Mouse (Mus musculus) forebrain, embryonic 11.5 days (tissue): ENCODE results near the gene Olfr1155. TPM values are rescaled to one million over a fixed set of nuclear protein-coding genes. Genes with fewer than 3 reads are reported as not detected.

Source experiments
- ATAC-seq: fragments of 200-750 bp; cut with Nextera tagmentation; replicated peaks from 2 replicates; pipeline ENCODE4 v1.8.0; 2017; ENCODE audit warnings: moderate TSS enrichment; ENCODE audit not compliant: low FRiP score
- DNase-seq: peaks from one replicate; pipeline ENCODE4 v3.0.0-alpha.2; 2017; ENCODE audit warnings: low spot score
- H3K27ac ChIP-seq: fragments of 300-500 bp; sonication (generic); 2 replicates; pipeline ENCODE4 v1.5.1; 2014; ENCODE audit warnings: low read depth, low read length
- H3K27me3 ChIP-seq: fragments of 300-500 bp; sonication (generic); 2 replicates; pipeline ENCODE4 v1.6.1; 2014; ENCODE audit warnings: mild to moderate bottlenecking, low read length, mixed read lengths; ENCODE audit not compliant: control insufficient read depth, insufficient read depth
- H3K36me3 ChIP-seq: fragments of 300-500 bp; sonication (generic); 2 replicates; pipeline ENCODE4 v1.6.1; 2014; ENCODE audit warnings: mild to moderate bottlenecking, low read length, moderate library complexity, mixed read lengths; ENCODE audit not compliant: control insufficient read depth, insufficient read depth
- H3K4me1 ChIP-seq: fragments of 300-500 bp; sonication (generic); replicated peaks from 2 replicates; pipeline ENCODE4 v1.6.1; 2014; ENCODE audit warnings: low read length, mixed read lengths; ENCODE audit not compliant: control insufficient read depth, insufficient read depth
- H3K4me2 ChIP-seq: fragments of 300-500 bp; sonication (generic); 2 replicates; pipeline ENCODE4 v1.6.1; 2014; ENCODE audit warnings: low read depth, mild to moderate bottlenecking, low read length, moderate library complexity, mixed read lengths; ENCODE audit not compliant: severe bottlenecking
- H3K4me3 ChIP-seq: fragments of 300-500 bp; sonication (generic); 2 replicates; pipeline ENCODE4 v1.5.1; 2014; ENCODE audit warnings: low read depth, low read length
- H3K9ac ChIP-seq: fragments of 300-500 bp; sonication (generic); 2 replicates; pipeline ENCODE4 v1.6.1; 2014; ENCODE audit warnings: low read length
- H3K9me3 ChIP-seq: fragments of 300-500 bp; sonication (generic); 2 replicates; pipeline ENCODE4 v1.6.1; 2016; ENCODE audit warnings: low read length, mixed read lengths; ENCODE audit not compliant: control insufficient read depth
- WGBS: fragments of 180-500 bp; shearing (Covaris S2); extraction: QIAGEN DNeasy Blood & Tissue Kit; methylation state at CpG from one replicate; pipeline ENCODE4 v1.1.7; 2014; 5-methylcytosine and 5-hydroxymethylcytosine counted together
- polyA plus RNA-seq: library from polyadenylated mRNA; unstranded; fragments of >200 nt; fragmentation: Nextera tagmentation; extraction: Ambion mirVana; gene quantifications from 2 replicates; pipeline ENCODE4 v1.2.1, GENCODE M21; 2014

Gene Olfr1155
- polyA plus RNA-seq, result not detected in 2 replicates

DNA sequence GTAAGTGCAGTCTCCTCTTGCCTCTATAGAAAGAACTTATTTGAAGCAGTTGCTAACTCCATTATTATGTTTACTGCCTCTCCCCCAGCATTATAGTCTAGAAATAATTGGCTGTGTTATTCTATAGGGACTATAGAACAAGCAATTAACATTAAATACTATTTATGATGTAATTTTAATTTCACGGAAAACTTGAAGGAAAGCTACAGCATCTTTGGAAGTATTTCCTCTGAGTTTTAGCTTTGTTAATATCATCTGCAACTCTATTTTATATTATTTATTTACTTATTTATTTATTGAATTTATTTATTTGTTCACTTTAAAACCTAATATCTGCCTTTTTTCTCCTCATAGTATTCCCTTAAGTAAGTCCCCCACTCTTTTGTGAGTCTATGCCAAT is at the start of gene Olfr1155:
Gene Olfr1155, minus strand, starts transcription at position 101 of the 400 bp plus-strand sequence.
- no peaks in the 10 kb centered on the region for H3K36me3 ChIP-seq
- WGBS, result 93% methylated on average over 1 of the region's 1 CpGs
- ATAC-seq, result no peak
- no peak within 1 kb of the TSS for H3K9ac ChIP-seq
- no peaks in the 10 kb centered on the region for H3K4me1 ChIP-seq
- no peak within 1 kb of the TSS for H3K4me3 ChIP-seq
- no peaks in the 10 kb centered on the region for H3K9me3 ChIP-seq
- no peaks in the 10 kb centered on the region for H3K27me3 ChIP-seq
- no peak within 1 kb of the TSS for H3K4me2 ChIP-seq
- no peak within 1 kb of the TSS for H3K27ac ChIP-seq
- DNase-seq, result no peak

DNA sequence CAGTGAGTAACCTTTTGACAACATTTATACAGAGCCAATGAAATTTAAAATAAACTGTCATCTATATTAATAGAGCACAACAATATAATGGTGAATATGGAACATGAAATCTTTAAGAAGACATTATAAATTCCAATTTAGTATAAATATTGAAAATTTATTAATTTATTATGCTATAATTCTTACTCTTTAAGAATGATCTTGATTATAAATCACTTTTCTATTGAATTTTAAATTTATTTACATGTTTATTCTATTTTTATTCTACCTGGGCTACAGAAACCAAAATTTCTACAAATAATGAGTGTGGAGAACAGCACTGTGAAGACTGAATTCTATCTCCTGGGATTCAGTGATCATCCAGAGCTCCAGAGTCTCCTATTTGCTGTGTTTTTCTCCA is 44.9 kb upstream of the Olfr1155 start, which contains the start of gene Olfr1158:
Gene Olfr1158, plus strand, starts transcription at position 301 of the 400 bp plus-strand sequence.
- Histone ChIP-seq H3K27ac (no peak within 1 kb of the TSS), H3K9ac (no peak within 1 kb of the TSS), H3K4me3 (no peak within 1 kb of the TSS), H3K4me1 (no peaks in the 10 kb centered on the region), H3K9me3 (no peaks in the 10 kb centered on the region), H3K4me2 (no peak within 1 kb of the TSS), H3K36me3 (no peaks in the 10 kb centered on the region), H3K27me3 (no peaks in the 10 kb centered on the region)
- ATAC-seq (no peak), DNase-seq (no peak)

DNA sequence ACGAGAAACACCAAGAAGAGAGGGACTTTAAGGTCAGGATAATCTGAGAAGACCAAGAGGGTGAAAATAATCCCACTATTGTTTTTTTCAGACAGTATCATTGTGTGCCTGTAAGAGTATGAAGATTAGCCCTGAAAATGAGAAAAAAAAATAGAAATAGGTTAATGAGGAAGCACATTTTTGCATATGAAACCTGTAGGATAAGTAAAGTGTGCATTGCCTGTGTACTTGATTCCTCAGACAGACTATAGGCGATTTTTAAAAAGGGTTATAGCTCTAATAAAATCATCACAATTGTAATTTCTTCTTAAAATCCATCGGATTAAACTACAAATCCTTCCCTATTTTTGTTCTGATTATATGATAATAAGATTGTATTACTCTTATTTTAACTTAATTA is 29.6 kb upstream of the Olfr1155 start, which contains the start of gene Olfr74:
Gene Olfr74, minus strand, starts transcription at position 101 of the 400 bp plus-strand sequence.
- ATAC-seq (no peak), DNase-seq (no peak)
- no peaks in the 10 kb centered on the region for H3K36me3 ChIP-seq
- H3K4me2 ChIP-seq, result no peak within 1 kb of the TSS
- no peaks in the 10 kb centered on the region for H3K9me3 ChIP-seq
- H3K27ac ChIP-seq, result no peak within 1 kb of the TSS
- H3K4me1 ChIP-seq, result no peaks in the 10 kb centered on the region
- H3K9ac ChIP-seq, result no peak within 1 kb of the TSS
- H3K4me3 ChIP-seq, result no peak within 1 kb of the TSS
- 74% methylated on average over 3 of the region's 3 CpGs for WGBS
- no peaks in the 10 kb centered on the region for H3K27me3 ChIP-seq

DNA sequence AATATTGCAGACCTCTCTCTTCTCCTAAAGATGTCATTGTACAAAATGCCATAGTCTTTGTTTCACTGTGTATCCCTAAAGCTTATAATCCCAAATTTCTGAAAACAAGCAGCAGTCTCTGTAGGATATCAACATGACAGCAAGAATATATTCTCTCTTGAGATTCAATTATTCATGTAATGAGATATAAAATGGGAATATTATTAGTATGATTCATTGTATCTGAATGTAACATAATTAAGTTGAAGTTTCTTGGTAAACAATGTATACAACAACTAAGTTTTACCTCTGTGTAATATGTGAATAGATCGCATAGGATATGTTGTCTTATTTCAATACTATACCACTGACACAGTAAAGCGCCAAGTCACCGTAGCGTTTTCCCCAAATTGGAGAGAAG is 23.3 kb upstream of the Olfr1155 start, which contains the start of gene Olfr1157:
Gene Olfr1157, minus strand, starts transcription at position 101 of the 400 bp plus-strand sequence.
- Histone ChIP-seq H3K4me2 (no peak within 1 kb of the TSS), H3K9ac (no peak within 1 kb of the TSS), H3K27me3 (no peaks in the 10 kb centered on the region), H3K4me1 (no peaks in the 10 kb centered on the region), H3K36me3 (no peaks in the 10 kb centered on the region), H3K9me3 (no peaks in the 10 kb centered on the region), H3K27ac (no peak within 1 kb of the TSS), H3K4me3 (no peak within 1 kb of the TSS)
- DNase-seq (no peak), ATAC-seq (no peak)
- 91% methylated on average over 4 of the region's 4 CpGs for WGBS

DNA sequence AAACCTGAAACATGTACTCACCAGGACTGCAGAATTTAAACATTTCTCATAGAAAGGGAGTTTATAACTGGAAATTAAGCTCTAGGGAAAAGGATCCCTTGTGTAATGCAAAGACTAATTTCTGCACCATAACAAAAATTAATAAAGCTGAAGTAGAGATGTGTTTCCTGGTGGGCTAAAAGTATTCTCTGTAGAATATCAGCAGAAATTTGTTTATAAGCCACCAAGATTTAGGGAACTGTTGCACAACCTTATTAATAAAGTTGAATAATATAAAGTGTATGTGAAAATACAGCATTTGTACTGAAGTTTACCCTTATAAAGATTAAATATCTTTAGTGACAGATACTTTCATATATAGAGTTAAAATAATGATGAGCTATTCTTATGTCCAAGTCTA is 8.1 kb upstream of the Olfr1155 start, which contains the start of gene Olfr1156:
Gene Olfr1156, minus strand, starts transcription at position 101 of the 400 bp plus-strand sequence.
- ATAC-seq, result no peak
- Histone ChIP-seq H3K27ac (no peak within 1 kb of the TSS), H3K9me3 (no peaks in the 10 kb centered on the region), H3K4me1 (no peaks in the 10 kb centered on the region), H3K36me3 (no peaks in the 10 kb centered on the region), H3K9ac (no peak within 1 kb of the TSS), H3K27me3 (no peaks in the 10 kb centered on the region), H3K4me3 (no peak within 1 kb of the TSS), H3K4me2 (no peak within 1 kb of the TSS)
- no peak for DNase-seq

DNA sequence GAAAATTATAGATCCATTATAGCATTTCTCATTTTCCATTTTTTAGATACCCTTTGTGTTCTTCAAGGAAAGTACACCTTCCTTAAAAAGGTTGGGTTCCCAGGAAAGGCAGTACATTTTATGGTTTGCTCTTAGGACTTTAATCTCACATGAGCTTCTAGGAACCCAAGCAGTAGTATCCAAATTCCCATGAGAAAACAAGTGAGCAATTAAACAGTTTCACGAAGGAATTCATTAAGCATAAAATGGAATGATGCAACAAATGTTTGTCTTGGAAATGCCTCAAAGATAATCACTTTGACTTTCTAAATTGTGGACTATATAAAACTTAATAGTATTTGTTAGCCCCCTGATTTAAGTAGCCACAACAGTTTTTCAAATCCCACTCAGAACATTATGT is 39.9 kb downstream of the Olfr1155 start, which contains the start of gene Olfr1154:
Gene Olfr1154, minus strand, starts transcription at position 101 of the 400 bp plus-strand sequence.
- 91% methylated on average over 1 of the region's 1 CpGs for WGBS
- no peak for DNase-seq

DNA sequence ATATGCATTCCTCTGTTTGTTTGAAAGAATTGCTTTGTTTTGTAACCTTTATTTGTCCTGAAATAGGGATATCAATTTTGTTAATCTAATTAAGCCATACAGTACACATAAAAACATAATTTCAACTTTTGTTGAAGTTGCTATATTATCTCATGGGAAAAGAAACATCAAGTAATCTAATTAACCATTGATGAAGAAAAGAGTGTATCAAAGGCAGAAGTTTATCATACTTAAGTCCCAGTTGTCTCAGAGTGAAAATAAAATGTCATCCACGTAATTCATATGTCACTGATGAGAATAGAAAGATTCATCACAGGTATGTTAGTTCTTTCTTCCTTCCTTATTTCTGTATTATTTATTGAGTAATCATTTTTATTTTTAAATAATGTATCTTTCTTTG is 50.3 kb downstream of the Olfr1155 start, which contains the start of gene Olfr1153:
Gene Olfr1153, plus strand, starts transcription at position 301 of the 400 bp plus-strand sequence.
- no peak for ATAC-seq
- no peak within 1 kb of the TSS for H3K4me2 ChIP-seq
- 67% methylated on average over 1 of the region's 1 CpGs for WGBS

More for the DNA sequence above, 39.9 kb downstream of the Olfr1155 start, which contains the start of gene Olfr1154:
- ATAC-seq, result no peak
- Histone ChIP-seq H3K9ac (no peak within 1 kb of the TSS), H3K4me1 (no peaks in the 10 kb centered on the region), H3K4me2 (no peak within 1 kb of the TSS), H3K9me3 (no peaks in the 10 kb centered on the region), H3K4me3 (no peak within 1 kb of the TSS), H3K36me3 (no peaks in the 10 kb centered on the region), H3K27ac (no peak within 1 kb of the TSS), H3K27me3 (no peaks in the 10 kb centered on the region)

More for the DNA sequence above, 50.3 kb downstream of the Olfr1155 start, which contains the start of gene Olfr1153:
- no peaks in the 10 kb centered on the region for H3K36me3 ChIP-seq
- no peak within 1 kb of the TSS for H3K9ac ChIP-seq
- no peak within 1 kb of the TSS for H3K4me3 ChIP-seq
- no peaks in the 10 kb centered on the region for H3K27me3 ChIP-seq
- H3K4me1 ChIP-seq, result no peaks in the 10 kb centered on the region
- no peak for DNase-seq
- no peak within 1 kb of the TSS for H3K27ac ChIP-seq
- H3K9me3 ChIP-seq, result no peaks in the 10 kb centered on the region
